ENCODE assay signal across 18 mouse cellular contexts in genomic region chr12:103514354-103514753, GRCm38 (mm10). TPM values are rescaled to one million over a fixed set of nuclear protein-coding genes. Genes with fewer than 3 reads are reported as not detected.
DNase-seq lines count a peak whose midpoint lies in the region; ATAC-seq lines count a peak whose summit lies in the region.
"Had no signal": no experiment of that assay in that cellular context is flagged by ENCODE, and none has a peak within 500 bp of the region (broad histone marks: within the 10 kb centered on the region; RNA-seq: fewer than 3 reads in every experiment).

No protein-coding gene starts in this region.

- peaks cover 12% of the 10 kb centered on the region for H3K4me1 ChIP-seq in midbrain, embryonic 13.5 days (replicated peaks)
- H3K4me1 ChIP-seq in midbrain, embryonic 10.5 days, result peaks cover 17% of the 10 kb centered on the region
- H3K4me1 ChIP-seq: intestine, embryonic 15.5 days; limb, embryonic 12.5 days; liver, embryonic 15.5 days had no signal

- H3K9ac ChIP-seq in midbrain, embryonic 13.5 days (replicated peaks), result no peak overlapping the region
- H3K9ac ChIP-seq: intestine, embryonic 15.5 days; limb, embryonic 12.5 days; liver, embryonic 15.5 days had no signal

- H3K36me3 ChIP-seq in midbrain, embryonic 13.5 days, result no peaks in the 10 kb centered on the region
- H3K36me3 ChIP-seq in midbrain, embryonic 10.5 days, result no peaks in the 10 kb centered on the region
- H3K36me3 ChIP-seq: intestine, embryonic 15.5 days; limb, embryonic 12.5 days; liver, embryonic 15.5 days had no signal

- no peak overlapping the region for H3K27ac ChIP-seq in midbrain, embryonic 13.5 days
- no peak overlapping the region for H3K27ac ChIP-seq in midbrain, embryonic 10.5 days (replicated peaks)
- H3K27ac ChIP-seq: intestine, embryonic 15.5 days; kidney, postnatal 0 days; limb, embryonic 12.5 days; liver, embryonic 15.5 days had no signal

- no peak overlapping the region for H3K4me2 ChIP-seq in midbrain, embryonic 13.5 days (replicated peaks)
- H3K4me2 ChIP-seq: intestine, embryonic 15.5 days; limb, embryonic 12.5 days; liver, embryonic 15.5 days had no signal

- DNase-seq in midbrain, embryonic 10.5 days (ENCODE audit: low spot score), result no peak
- peak; percentile 60 to 74 for DNase-seq in frontal cortex, postnatal 36 days (ENCODE audit: low spot score in 2 of 2)
- DNase-seq in left cerebral cortex, adult 9 months (ENCODE audit: low spot score in 2 of 2), result peak; percentile 55 to 83
- DNase-seq in right cerebral cortex, postnatal 36 days (ENCODE audit: low spot score in 2 of 2), result peak; percentile 48 to 71
- DNase-seq in testis, postnatal 10 days (ENCODE audit: low spot score), result no peak
- DNase-seq: cerebellum, adult 9-11 months; heart, postnatal 4 days; lung, postnatal 36 days; spleen, adult 18-20 months; thymus, postnatal 36 days had no signal

- no peak overlapping the region for H3K4me3 ChIP-seq in midbrain, embryonic 13.5 days (replicated peaks)
- no peak overlapping the region for H3K4me3 ChIP-seq in midbrain, embryonic 10.5 days
- H3K4me3 ChIP-seq: intestine, embryonic 15.5 days; limb, embryonic 12.5 days; liver, embryonic 15.5 days had no signal

- peak; percentile 55; the same call in 1 of the 2 replicates for ATAC-seq in midbrain, embryonic 13.5 days
- ATAC-seq in megakaryocyte, adult 5-6 weeks (ENCODE audit: poor library complexity, severe bottlenecking), result no peak
- ATAC-seq: intestine, embryonic 15.5 days had no signal

- 70% methylated on average over 3 of the region's 3 CpGs for WGBS in midbrain, embryonic 13.5 days
- WGBS in midbrain, embryonic 10.5 days, result 68% methylated on average over 3 of the region's 3 CpGs

- no peaks in the 10 kb centered on the region for H3K9me3 ChIP-seq in midbrain, embryonic 13.5 days
- H3K9me3 ChIP-seq in midbrain, embryonic 10.5 days (replicated peaks), result no peaks in the 10 kb centered on the region
- H3K9me3 ChIP-seq: intestine, embryonic 15.5 days; limb, embryonic 12.5 days; liver, embryonic 15.5 days had no signal

- H3K27me3 ChIP-seq in midbrain, embryonic 13.5 days, result no peaks in the 10 kb centered on the region
- no peaks in the 10 kb centered on the region for H3K27me3 ChIP-seq in midbrain, embryonic 10.5 days (ENCODE audit: low read depth, poor library complexity, severe bottlenecking)
- H3K27me3 ChIP-seq: CH12.LX; intestine, embryonic 15.5 days; limb, embryonic 12.5 days; liver, embryonic 15.5 days had no signal

RNA-seq across cellular contexts. Expression of gene Ppp4r4, which starts 17.7 kb away (rescaled TPM):
- 2.0 and 2.2 TPM in 2 replicates for polyA plus RNA-seq in midbrain, embryonic 13.5 days (2015; fragmentation: Nextera tagmentation; extraction: Ambion mirVana)
- 2.6 and 3.4 TPM in 2 replicates for polyA plus RNA-seq in midbrain, embryonic 10.5 days (2016; fragmentation: Nextera tagmentation; extraction: Ambion mirVana)
- not detected in 2 replicates for total RNA-seq in megakaryocyte, adult 5-6 weeks (2015)
- total RNA-seq in megakaryocyte, adult 5-6 weeks (2017), result not detected in 2 replicates

RNA-seq across cellular contexts. Expression of gene Ifi27l2b, which starts 57.3 kb away (rescaled TPM):
- not detected in 2 replicates for polyA plus RNA-seq in midbrain, embryonic 13.5 days (2015; fragmentation: Nextera tagmentation; extraction: Ambion mirVana)
- polyA plus RNA-seq in midbrain, embryonic 10.5 days (2016; fragmentation: Nextera tagmentation; extraction: Ambion mirVana), result not detected in 2 replicates
- not detected in 2 replicates for total RNA-seq in megakaryocyte, adult 5-6 weeks (2015)
- not detected in 2 replicates for total RNA-seq in megakaryocyte, adult 5-6 weeks (2017)
- total RNA-seq: CH12.LX; gastrocnemius, adult 18-20 months; heart, postnatal 4 days had no signal
- polyA plus RNA-seq: kidney, postnatal 0 days; limb, embryonic 12.5 days; liver, embryonic 15.5 days had no signal

Comparison
In these comparisons a context has a peak if more than half of its experiments do, and no peak if none do; other contexts are left out.
1. DNase-seq: peak in frontal cortex, postnatal 36 days (2 of 2), left cerebral cortex, adult 9 months (2 of 2) and right cerebral cortex, postnatal 36 days (2 of 2); none in midbrain, embryonic 10.5 days (single experiment) and testis, postnatal 10 days (single experiment).